Mouse (Mus musculus) myocyte (in vitro differentiated cells): ENCODE data around the gene Fgf11.

ENCODE experiments used
- MAX ChIP-seq: IDR thresholded peaks from one replicate; pipeline ENCODE4 v1.6.1; 2011; ENCODE audit warnings: low read depth, mild to moderate bottlenecking, control low read depth
- MYOD1 ChIP-seq, 3 experiments: IDR thresholded peaks; one replicate each; pipeline ENCODE4 v1.6.1; 2011; ENCODE audit warnings: control low read depth in 2 of 3, low read depth in 2 of 3, mild to moderate bottlenecking in 2 of 3, moderate library complexity in 1 of 3; ENCODE audit not compliant: insufficient read length in 2 of 3, control insufficient read depth in 1 of 3
- POLR2A ChIP-seq: IDR thresholded peaks from one replicate; pipeline ENCODE4 v1.6.1; 2011; ENCODE audit warnings: low read depth, mild to moderate bottlenecking, control low read depth, moderate library complexity; ENCODE audit not compliant: insufficient read length
- USF1 ChIP-seq: IDR thresholded peaks from one replicate; pipeline ENCODE4 v1.6.1; 2011; ENCODE audit warnings: low read depth, mild to moderate bottlenecking, control low read depth, moderate library complexity

GRCm38 (mm10) chr11:69833554-69833953 lies 31.9 kb upstream of the Fgf11 start:
- TF ChIP-seq USF1: no peak
- TF ChIP-seq POLR2A: no peak
- no peak for TF ChIP-seq MAX
- TF ChIP-seq MYOD1 (IDR thresholded peaks at IDR 0.05; ENCODE audit: control insufficient read depth in 1 of 3, insufficient read length in 2 of 3, low read depth in 2 of 3): no peak
